Mouse (Mus musculus) 3T3-L1 (cell line): ENCODE measurements around the gene Arl5b.

Experiments used
- DNase-seq: peaks from one replicate; pipeline ENCODE4 v3.0.0-alpha.2; 2015; ENCODE audit warnings: low read depth, low spot score

The Arl5b gene

GRCm38 (mm10) chr2:15111808-15112440 lies 62.7 kb downstream of the Arl5b start:
- DNase-seq: no peak

DNA sequence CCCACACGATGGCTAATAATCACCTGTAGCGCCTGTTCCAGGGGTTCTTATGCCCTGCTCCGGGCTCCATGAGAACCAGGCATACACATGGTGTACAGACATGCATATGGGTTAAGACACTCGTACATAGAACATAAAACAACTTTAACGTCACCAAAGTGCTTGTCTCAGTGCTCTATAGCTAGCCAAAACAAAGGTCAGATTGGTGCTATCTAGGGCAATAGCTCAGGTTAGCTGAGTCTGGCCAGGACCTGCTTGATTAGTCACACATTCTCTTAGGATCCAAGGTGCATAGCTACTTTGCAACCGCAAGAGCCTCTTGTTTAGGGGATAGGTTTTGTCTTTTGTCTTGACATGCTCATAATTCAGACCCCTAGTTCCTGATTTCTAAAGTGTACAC lies 63.5 kb downstream of the Arl5b start:
- no peak for DNase-seq

DNA sequence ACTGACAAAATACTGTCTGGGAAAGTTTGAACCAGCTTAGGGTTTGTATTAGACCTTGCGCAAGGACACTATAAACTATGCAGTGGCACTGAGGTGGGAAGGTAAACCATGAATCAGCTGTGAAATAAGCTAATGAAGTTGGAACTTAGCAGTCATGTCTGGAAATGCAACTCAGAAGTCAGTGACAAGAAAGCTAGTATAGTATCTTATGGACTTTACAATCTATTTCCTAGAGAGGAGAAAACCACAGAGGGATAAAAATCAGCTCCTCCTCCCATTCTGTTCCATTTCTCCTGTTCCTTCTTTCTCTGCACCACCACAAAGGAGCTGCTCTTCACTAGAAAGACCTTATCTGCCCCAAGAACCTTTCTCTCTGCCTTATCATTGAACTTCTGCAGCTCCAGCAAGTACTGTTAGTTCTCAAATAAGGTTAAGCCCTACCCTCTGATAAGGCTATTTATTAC lies 72.1 kb downstream of the Arl5b start:
- DNase-seq: no peak
